Mouse (Mus musculus): ENCODE measurements around the gene Mmp24.
A peak's percentile ranks its signal among the peaks of the same experiment; 100 is the strongest.

Gene Mmp24

DNA sequence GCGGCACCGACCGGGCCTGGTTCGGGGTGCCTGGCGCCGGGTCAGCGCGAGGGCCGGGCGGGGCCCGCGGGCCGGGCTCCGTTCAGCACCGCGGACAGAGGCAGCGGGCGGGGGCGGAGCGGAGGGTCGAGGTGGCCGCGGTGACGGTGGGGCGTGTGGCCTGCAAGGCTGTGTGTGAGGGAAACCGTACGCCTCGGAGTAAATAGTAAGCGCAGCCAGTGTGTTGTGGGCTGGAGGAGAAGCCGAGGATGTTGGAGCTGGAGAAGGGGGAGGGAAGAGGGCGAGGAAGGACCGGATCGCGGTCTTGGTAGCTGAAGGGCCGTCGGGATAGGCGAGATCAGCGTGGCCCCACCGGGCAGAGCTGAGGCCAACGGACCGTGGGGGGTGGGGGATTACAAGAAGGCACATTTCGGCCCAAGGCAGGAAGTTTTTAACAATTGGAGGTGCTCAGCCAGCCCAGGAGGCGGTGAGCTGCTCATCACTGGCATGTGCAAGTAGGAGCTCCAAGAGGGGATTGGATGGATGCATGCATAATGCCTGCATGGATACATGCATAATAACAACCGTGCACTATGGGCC, 632 bp downstream of the Mmp24 start:
- peak; percentile 54 to 71 for DNase-seq (ENCODE audit: low spot score in 2 of 2)

DNA sequence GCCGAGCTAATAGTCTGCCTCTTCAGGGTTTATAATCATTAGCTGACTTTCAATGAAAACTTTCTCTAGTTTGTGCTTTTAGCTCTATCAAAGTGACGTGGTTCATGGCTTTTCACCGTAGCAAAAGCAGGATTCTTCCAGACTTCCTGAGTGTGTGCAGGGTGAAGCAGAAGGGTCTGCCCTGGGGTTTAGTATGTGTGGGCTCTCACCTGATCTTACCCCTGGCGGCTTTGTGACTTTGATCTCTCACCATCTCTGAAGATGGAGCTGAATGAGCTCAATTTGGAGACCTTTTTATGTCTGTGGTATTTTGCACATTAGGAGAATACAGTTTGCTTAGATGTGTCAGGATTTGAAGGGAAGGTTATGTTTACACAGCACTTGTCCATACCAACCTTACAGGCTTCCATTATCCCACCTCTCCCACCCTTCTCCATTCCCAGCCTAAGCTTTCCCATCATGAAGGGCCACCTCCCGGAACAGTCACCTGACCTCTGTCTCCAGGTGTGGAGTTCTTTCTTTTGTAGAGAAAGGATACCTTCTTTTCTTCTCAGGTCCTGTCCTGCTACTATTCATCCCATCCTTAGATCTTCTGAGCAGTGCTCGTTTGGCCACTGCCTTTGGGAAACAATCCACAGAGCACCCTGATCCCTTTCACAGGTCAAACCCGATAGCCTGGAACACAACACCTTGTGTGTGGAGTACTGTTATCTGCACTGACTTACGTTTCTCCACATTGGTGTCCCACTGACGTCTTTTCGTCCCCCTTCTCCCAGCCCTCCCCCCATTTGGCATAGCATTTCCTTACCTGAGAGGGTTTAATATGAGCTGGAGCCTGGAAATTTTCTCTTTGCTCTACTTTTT, 1.9 kb downstream of the Mmp24 start:
- DNase-seq (ENCODE audit: low spot score in 2 of 2) = no peak

DNA sequence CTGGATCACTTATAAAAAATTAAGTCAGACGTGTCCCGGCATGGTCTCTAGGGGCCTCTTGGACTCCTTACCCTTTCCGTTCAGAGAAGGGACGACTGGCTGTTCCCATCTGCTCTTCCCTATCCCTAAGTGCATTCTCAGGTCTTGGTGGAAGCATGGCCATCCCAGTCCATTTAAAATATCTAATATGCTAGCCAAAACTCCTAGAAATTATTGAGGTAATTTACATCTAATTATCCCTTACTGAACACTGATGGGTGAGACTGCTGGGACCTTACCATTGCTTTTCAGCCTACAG, 2.5 kb downstream of the Mmp24 start:
- no peak for DNase-seq (ENCODE audit: low spot score in 2 of 2)

DNA sequence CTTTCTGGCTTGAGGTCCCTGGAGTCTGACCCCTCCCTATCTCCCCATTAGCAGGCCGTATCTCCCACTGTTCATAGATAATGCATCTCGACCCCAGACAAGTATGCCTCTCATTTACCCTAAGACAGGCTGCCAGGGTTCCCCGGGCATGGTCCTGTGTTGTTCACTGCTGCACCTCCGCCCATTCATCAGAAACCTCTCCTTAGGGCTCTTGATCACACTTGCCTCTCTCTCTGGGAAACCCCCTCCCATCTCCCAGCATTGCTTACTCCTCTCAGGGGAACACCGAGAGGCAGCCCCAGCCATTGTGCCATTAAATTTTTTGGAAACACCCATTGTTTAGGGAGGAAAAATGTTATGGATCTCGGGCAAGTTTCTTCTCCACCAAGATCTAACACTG, 2.9 kb downstream of the Mmp24 start:
- no peak for DNase-seq (ENCODE audit: low spot score in 2 of 2)

DNA sequence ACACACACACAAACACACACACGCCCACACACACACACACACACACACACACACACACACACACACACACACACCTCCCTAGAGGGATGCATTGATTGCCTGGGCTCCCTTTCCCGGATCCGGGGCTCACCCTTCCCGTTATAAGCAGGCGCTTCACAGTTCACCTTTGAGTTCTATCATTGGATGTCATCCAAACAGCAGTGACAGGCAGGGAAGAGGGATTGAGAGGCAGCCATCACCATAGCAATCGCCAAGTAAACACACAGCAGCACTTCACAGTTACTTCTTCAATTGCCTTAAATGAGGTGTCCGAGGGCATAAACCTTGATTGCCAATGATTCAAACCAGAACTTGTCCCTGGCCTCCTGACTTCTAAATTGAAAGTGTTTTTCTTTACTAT, 3.9 kb downstream of the Mmp24 start:
- DNase-seq (ENCODE audit: low spot score in 2 of 2) = no peak

DNA sequence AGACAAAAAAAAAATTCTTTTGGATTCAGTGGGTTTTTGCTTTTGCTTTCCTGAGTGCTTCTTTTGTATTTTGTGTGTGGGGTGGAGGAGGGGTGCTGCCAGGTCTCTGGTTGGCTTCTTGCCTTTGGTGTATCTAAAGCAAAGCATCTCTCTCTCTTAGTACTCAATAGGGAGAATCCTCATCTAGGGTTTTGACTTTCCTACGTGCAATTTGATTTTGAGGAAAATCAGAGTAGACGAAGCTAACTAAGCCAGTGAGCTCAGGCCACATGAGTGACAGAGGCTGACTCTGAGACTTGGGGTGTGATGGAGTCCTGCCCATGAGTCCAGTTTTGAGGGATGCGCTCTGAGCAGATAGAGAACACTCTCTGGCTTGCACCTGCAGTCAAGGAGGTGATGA, 4.4 kb downstream of the Mmp24 start:
- no peak for DNase-seq (ENCODE audit: low spot score in 2 of 2)

DNA sequence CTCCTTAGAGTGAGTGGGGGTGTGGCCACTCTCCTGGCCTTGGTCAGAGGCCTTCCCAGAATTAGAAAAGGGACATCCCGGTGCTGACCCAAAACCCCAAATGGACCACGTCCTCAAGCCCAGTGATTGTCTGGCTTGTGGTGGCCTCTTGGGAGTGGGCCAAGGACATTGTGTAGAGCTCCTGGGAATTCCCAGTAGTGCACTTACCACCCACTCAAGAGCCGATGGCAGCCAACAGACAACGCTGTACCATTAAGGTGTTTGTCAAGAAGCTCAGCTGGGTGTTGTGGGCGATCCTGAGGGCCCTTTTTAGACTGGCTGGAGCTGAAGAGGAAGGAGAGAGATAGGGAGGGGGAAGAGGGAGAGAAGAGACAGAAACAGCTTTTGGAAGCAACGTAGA, 9.4 kb downstream of the Mmp24 start:
- DNase-seq (ENCODE audit: low spot score in 2 of 2) = no peak

DNA sequence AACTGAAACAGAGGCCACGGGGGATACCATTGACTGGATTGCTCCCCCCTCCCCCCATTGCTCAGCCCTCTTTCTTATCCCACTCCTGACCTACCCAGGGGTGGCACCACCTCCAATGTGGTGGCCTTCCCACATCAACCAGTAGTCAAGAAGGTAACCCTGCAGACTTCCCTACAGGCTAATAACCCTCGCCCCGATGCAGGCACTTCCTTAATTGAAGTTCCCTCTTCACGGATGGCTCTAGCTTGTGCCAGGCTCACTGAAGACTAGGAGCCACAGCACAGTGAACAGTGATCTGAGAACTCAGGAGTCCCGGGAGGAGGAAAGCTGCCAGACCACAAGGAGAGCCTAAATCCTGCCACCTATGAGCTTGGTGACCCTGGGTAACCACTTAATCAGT, 11.8 kb downstream of the Mmp24 start:
- DNase-seq (ENCODE audit: low spot score in 2 of 2) = no peak

DNA sequence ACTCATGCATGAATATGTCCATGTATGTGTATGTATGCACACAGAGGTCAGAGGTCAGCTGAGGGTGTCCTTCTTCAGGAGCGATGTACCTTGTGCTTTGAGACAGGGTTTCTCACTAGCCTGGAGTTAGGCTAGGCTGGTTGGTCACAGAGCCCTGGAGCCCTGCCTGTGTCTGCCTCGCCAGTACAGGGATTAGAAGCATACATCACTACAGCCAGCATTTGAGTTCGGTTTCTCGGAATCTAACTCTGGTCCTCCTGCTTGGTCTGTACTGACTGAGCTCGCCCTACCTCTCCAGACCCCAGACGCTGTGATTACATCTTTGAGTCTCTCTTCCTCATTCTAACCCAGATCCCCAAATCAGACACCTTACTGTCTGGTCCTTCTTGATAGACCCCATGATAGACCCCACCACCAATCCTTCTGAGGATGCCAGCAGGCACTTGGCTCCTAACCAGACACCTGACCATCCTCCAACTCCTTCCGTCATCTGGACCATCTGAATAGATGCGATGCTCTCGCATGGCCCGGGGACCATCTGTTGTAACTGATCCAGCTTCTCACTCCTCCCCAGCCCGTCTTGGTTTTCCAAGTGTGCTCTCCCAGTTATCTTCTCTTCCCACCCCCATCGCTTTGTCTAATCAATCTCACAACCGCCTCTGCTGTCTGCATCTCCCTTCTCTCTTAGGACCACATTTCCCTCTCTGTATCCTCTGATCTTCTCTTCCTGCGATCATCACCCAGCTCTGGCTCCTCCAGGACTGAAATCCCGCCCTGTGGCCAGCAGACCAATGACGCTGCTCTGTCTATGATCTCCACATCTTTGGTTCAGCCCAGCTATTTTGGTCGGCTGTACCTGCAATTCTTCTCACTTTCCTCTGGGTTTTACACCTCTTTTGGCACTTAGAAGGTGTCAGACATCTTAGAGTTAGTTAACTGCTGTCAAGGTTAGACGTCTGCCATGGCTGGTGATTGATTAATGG, 13.1 kb downstream of the Mmp24 start:
- DNase-seq (ENCODE audit: low spot score in 2 of 2) = no peak

DNA sequence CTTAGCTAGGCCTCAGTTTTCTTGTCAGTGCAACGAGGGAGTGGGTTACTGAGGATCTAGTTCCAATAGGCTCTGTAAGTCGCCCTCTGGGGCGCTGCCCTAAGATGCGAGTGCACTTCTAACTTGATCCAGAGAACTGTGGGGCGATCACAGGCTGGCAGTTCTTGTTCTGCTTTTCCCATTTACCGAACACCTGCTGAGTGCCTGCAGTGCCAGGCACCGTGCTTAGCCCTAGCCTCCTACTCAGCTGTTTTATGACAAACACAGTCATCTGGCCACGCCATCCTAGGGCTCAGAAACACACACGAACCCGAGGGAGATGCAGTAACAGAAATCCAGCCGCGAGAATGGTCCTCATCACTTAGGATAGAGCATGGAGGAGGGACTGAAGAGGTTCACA, 17.8 kb downstream of the Mmp24 start:
- DNase-seq (ENCODE audit: low spot score in 2 of 2) = no peak

DNA sequence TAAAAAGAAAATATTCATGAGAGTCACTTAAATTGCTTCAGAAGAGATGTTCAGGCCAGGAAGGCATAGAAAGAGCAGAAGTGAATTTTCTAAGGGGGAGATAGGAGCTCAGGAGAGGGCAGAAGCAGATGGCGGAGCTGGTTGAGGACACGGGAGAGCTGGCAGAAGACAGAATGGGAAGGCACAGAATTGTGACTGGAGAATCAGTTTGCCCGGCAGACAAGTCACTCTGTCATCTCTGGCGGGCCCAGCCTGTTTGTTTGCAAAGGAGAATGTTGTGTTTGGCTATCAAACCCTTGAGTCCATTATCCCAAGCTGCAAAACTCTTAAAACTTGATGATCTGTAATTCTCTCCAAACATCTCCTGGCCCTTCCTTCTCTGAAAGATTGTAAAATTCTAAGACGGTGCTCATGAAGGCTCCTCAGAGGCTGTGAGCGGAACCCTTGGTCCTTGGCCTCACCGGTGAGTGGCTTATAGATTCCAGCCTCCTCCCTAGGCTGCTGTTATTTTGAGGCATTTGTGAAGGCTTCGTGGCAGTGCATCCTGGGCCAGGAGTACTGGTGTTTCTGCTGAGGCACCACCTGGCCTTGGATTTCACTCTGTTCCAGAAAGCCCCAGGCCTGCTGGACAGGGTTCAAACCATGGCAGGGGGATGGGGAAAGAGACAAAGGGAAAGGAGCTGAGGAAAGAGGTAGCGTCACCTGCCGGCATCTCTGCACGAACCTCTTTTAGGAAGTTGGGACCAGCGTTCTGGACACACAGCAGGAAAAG, 19.7 kb downstream of the Mmp24 start:
- DNase-seq (ENCODE audit: low spot score in 2 of 2) = no peak

DNA sequence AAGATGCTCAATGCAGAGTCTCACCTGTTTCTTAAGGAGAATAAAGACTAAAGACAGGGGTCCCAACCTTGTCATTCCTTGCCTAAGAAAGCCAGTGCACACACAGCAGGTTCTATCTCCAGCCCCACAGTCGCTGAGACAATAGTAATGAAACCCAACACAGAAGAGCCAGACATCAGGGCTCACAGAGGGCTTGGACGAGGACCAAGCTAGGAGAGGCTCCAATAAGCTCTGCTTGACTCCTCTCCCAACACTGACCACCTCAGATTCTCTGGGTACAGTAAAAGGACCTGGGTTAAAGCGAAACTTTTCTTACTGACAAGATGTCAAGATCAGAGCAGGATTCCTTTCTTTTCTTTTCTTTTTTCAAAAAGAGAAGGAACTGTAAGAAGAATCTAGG, 23.5 kb downstream of the Mmp24 start:
- DNase-seq (ENCODE audit: low spot score in 2 of 2) = no peak

DNA sequence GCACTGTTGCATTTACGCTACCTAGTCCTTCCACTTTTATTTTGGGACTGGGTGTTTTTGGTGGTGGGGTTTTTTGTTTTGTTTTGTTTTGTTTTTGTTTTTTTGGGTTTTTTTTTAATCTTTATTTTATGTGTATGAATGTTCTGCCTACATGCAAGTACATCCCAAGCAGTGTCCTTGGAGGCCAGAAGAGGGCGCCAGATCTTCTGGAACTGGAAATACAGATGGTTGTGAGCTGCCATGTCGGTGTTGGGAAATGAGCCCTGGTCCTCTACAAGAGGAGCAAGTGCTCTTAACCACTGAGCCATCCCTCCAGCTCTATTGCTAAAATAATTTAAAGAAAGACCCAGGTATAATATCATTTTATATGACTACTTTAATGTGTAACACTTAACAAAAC, 27.6 kb downstream of the Mmp24 start:
- DNase-seq (ENCODE audit: low spot score in 2 of 2) = no peak

DNA sequence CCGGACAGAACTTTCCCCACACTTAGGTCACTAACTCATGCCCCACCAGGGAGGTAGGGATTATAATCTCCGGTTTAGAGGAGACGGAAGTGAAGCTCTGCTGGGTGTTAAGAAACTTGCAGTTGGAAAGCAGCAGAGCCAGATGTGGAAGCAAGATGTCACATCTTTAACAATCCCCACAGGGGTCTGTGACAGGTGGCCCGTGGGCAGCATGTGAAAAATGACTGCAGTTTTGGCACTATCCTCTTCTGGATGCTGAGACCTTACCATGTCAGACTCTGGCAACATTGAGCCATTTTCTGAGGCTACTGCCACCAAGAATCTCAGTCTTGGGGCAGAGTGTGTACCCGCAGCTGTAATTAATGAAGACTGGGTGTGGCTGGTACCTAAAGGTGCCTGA, 28.9 kb downstream of the Mmp24 start:
- no peak for DNase-seq (ENCODE audit: low spot score in 2 of 2)

DNA sequence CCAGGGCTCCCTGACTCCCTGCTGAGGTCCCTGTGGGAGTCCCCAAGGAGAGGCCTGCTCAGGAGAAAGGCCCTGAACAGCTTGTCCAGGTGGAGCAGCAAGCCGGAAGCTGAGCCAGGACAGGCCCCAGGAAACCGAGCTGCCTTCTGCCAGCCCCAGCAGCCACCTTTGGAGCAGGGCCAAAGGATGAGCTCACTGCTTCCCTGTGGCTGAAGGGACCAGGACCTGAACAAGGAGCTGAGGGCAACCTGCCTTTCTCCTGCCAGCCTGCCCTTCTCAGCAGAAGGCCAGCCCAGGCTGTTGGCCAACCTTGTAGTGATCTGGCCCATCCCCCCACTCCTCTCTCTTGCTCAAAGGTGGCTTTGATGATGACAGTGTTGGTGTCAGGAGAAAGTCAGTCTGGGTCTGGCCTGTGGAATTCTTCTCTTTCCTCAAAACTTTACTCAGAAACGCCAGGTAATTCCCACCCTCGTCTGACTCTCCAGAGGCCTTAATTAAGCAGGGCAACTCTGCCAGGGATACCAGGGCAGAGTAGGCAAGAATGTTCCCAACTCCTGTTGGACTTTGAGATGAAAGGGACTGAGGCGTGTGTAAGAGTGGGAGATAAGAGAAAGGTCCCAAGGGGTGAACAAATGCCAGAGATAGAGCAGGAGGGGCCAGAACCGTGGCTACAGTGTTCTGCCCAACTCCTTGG, 30.2 kb downstream of the Mmp24 start:
- no peak for DNase-seq (ENCODE audit: low spot score in 2 of 2)

DNA sequence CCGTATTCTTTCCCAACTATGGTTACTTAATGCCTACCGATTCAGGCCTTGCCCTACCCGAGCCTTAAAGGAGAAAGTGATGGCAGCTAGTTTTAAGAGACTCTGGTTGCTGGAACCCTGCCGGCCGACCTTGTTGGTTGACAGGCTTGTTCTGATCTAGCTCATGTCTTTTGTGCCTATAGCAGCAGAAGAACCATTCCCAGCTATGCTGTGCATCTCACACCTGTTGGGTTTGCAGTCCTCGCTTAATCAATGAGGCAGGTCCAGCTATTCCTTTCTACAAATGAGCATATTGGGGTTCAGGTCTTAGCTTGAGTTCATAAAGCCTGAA, 30.7 kb downstream of the Mmp24 start:
- no peak for DNase-seq (ENCODE audit: low spot score in 2 of 2)

DNA sequence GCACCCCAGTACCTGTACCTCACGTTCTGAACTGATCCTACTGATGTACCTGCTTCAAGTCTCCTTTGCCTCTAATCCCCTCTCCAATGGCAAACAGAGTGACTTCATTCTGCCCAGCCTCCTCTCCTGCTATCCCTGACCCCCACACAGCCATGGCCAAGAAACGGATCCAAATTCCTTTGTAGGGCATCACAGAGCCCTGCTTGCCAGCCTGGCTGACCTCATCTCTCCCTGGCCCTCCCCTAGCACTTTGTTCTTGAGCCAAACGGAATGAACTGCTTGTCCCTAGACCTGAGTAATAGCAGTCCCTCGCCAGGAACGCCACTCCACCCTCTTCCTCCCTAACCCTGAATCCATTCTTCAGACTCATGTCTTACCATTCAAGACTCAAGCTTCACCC, 31.4 kb downstream of the Mmp24 start:
- DNase-seq (ENCODE audit: low spot score in 2 of 2) = no peak

DNA sequence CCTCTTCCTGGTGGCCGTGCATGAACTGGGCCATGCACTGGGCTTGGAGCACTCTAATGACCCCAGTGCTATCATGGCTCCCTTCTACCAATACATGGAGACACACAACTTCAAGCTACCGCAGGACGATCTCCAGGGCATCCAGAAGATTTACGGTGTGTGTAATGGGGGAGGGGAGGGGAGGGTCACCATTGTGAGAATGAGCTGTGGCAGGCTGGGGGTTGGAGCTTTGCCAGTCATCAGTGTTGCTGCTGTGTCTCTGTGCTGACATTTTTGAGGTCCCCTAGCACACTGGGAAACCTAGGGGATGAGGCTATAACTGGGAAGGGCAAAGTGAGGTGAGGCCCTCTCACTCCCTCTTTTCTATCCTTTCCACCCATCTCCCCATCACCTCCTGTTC, 32.3 kb downstream of the Mmp24 start:
- no peak for DNase-seq (ENCODE audit: low spot score in 2 of 2)

DNA sequence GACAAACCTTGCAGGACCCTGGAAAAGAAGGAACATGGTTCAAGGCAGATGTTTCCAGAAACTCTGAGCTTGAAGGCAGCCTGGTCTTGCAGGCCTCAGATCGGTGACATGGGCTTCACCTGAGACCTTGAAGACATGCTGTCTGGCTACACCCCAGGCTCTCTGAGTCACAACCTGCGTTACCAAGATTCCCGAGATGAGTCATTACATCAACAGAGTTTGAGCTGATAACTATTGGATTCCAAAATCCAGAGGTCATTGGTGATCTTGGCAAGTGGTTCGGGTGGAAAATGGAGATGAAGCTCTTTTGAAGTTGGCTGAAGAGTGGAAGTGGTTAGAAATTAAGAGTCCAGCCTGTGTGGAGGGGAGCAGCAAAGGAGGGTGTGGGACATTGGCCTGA, 34.5 kb downstream of the Mmp24 start:
- no peak for DNase-seq (ENCODE audit: low spot score in 2 of 2)

DNA sequence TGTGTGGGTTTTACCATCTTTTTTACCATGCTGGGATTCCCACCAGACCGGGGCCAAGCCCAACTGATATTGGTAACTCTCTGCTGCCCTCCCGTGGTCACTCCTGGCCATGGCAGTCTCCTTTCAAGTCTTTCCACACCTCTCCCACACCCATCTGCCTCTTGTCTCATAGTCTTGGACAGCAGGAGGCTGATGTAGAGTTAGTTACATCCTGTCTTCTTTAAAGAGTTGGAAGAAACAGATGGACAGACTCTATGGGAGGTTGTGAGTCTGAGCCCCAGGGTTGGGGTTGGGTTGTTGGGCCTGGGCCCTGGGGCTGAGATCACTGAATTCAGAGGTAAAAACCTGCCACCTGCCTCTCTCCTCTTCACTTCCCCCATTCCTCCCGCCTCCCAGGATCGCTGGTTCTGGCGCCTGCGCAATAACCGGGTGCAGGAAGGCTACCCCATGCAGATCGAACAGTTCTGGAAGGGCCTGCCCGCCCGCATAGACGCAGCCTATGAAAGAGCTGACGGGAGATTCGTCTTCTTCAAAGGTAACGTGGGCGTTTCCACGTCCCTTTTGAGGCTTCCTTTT, 36.8 kb downstream of the Mmp24 start:
- DNase-seq (ENCODE audit: low spot score in 2 of 2) = peak; percentile 85 to 86

DNA sequence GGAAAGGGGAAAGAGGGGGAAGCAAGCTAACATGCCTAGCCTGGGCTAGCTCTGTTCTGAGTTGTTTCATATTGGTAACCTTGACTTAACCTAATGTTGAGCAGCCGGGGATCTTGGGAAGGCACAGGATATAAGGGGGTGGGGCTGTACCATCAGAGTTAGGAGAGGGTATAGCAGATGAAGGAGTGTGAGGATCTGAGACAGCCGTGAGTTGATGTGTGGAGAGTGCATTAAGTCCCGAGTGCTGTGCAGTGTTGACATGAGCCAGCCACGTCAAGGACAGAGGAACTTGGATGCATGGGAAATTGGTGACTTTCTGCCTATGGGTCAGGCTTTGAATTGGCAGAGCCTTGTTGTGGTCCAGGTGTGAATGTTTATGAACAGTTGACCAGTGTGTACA, 37.5 kb downstream of the Mmp24 start:
- DNase-seq (ENCODE audit: low spot score in 2 of 2) = no peak

Data from right cerebral cortex, postnatal 10 days (tissue).